Mouse (Mus musculus): ENCODE results near the gene Gm21876.
"Not testable (repeated sequence)": the region's sequence is repeated elsewhere in the genome, so short reads cannot be mapped to it uniquely, and the experiment has no call there.

Gene Gm21876

GRCm38 (mm10) chrX:21175553-21175952 lies at the start of gene Gm21876:
Gene Gm21876, minus strand, starts transcription at chrX:21175653.
- DNase-seq (ENCODE audit: low read depth, low spot score) = no peak

- DNase-seq (ENCODE audit: low read depth, low spot score) = no peak
Observed at GRCm38 (mm10) chrX:21220422-21220821, 45.0 kb upstream of the Gm21876 start.

GRCm38 (mm10) chrX:21146675-21147074 lies 28.8 kb downstream of the Gm21876 start:
- not testable (repeated sequence) for DNase-seq (ENCODE audit: low read depth, low spot score)
